Mouse (Mus musculus) lung, postnatal 14 days (tissue): ENCODE measurements around the gene Srrm3.

Experiments
- DNase-seq: peaks from one replicate; pipeline ENCODE4 v3.0.0; 2021

Gene Srrm3

DNA sequence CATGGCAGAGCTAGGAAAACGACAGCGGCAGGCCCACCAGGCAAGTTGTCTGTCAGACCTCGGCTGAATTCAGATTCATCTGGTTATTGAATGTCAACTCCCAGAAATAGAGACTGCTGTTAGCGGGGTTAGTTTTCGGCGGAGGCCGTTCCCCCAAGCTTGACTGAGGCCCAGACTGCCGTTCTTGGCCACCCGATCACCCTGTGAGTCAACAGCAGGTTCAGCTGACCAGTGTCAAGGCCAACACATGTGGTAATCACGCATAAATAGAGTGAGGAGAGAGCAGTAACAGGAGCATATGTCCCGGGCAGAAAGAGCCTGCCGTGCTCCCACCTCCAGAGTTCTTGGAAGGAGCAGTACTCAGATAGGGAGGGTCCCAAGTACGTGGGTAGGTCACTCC is 100.6 kb downstream of the Srrm3 start:
- no peak for DNase-seq

DNA sequence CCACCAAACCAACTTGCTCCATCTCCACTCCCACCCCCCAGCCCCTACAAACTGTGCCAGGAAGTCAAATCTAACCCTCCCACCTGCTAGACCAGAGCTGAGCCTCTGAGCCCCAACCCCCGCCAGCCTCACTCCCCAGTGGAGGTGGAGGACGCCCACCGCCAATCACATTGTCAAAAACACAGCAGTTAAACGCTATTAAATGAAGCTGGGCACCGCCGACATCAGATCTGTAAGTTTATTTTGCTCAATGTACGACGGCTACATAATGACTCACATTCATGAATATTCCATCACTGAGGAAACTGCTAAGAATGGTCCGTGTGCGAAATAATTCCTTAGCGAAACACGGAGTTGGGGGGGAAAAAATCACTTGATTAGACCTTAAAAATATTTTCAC is 101.5 kb downstream of the Srrm3 start:
- no peak for DNase-seq

DNA sequence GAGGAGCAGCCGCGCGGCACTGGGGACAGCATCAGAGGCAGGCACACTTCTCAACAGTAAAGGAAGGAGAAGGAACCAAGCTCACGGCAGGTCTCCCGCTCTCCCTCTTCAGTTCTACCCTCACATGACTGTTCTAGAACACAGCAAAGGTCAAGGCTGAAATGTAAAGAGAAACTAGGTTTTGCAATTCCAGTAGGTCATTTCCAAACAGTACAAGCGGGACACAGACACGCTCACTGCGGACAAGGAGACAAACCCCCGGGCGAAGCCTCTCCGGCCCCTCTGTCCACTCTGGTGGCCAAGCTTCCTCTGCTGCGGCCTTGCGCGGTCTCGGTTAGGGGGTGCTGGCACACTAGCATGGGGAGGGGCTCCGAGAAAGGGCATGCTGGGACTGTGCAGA is 102.3 kb downstream of the Srrm3 start:
- DNase-seq, result no peak

DNA sequence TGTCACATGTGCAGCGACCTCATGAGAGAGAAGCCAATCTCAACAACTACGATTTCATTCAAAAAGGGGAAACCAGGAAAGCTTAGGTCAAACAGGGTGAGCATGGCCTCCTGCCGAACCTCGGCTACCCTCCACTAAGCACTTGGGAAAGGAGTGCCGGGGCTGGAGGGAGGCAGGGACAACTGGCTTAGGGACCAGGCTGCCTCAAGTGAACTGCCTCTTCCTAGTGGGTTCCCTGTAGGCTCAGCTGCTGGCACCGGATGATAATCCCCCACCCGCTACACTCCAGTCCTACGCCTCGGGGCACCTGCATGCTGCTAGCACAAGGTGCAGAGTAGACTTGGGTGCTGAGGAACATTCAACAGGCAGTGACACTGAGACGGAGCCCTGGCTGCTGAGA is 103.0 kb downstream of the Srrm3 start:
- no peak for DNase-seq

DNA sequence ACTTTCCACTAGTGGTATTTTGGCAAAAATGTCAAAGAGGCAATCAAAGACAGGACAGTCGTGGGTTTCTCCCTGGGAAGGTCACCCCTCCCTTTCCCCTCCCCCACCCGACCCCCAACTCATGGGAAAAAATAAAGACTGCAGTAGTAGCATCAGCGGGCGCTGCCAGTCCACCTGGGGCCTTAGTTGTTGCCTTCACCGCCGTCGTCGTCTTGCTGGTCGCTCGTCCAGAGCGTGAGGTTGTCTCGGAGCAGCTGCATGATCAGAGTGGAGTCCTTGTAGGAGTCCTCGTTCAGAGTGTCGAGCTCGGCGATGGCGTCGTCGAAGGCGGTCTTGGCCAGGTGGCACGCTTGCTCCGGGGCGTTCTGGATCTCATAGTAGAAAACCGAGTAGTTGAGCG is 104.1 kb downstream of the Srrm3 start:
- no peak for DNase-seq

DNA sequence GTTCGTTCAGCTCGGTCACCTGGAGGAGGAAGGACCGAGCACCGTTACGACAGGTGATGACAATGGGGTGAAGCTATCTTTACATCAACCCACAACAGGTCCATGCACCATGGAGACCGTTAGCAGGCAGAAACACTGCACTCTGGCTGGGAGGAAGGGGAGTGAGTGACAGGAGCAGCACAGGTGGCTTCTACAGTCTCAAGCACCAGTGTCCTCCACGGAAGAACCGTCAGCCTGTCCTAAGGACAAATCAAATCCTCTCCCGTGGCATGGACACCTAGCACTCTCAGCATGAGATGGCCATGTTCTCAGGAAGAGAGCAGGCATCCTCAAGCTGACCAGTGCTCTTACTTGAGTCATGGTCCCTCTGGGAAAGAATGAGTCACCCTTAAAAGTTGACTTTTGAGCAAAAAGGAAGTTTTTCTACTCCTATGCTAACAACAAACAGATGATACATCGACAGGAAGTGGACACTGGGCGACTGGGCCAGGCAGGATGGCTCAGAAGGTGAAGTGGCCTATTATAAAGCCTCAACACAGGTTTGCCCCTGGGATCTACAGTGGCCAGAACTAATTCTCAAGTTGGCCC is 105.0 kb downstream of the Srrm3 start:
- no peak for DNase-seq

DNA sequence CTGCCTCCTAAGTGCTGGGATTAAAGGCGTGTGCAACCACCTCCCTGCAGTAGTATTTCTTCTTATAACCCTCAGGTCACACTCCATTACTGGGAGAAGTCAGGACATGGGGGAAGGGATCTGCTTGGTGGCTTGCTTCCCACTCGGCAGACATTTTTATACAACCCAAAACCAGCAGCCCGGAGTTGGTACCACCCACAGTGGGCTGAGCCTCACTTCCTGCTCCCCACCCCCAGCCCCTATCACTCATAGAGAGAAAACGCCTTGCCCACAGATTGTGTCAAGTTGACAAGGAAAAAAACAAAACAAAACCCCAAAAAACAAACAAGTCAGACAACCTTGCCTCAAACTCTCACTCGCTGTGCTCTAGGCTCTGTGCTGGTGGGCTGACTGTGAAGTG is 106.5 kb downstream of the Srrm3 start:
- no peak for DNase-seq

DNA sequence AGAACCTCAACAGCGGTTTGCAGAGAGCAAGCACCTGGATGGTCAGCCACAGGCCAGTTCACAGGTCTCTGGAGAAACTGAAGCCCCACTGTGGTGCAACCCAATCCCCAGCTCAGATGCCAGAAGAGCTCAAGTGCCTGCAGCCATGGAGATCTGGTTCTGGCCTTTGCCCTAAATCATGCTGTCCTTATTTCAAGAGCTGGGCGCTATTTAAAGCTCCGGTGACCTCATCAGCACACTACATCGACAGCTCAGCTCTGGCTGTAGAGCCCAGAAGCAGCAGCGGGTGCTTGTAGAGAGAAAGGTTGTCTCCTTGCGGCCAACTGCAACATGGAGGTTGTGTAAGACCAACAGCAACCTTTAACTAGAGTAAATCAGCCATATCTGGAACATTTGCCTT is 107.5 kb downstream of the Srrm3 start:
- peak; percentile 55 for DNase-seq

DNA sequence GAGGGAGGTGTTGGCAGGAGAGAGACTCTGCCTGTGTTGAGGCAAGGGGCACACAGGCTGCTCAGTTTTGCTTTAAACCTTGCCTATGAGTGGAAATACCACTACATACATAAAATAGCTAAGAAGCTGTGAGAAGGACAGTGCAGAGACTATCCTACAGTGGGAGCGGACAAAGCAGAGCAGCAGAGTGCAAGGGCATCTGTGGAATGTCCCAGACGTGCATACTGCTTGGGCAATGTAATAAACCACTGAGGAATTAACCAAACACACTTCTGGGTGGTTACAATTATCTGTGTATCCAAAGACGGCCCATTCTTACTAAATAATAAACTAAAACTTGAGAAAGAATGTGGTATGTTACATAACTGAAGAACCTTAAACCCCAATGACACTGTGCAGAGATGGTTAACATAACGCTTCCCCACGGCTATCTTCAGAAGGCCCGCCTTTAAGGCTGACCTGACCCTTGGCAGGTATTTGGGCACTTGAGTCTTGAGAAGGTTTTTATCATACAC is 109.4 kb downstream of the Srrm3 start:
- no peak for DNase-seq

DNA sequence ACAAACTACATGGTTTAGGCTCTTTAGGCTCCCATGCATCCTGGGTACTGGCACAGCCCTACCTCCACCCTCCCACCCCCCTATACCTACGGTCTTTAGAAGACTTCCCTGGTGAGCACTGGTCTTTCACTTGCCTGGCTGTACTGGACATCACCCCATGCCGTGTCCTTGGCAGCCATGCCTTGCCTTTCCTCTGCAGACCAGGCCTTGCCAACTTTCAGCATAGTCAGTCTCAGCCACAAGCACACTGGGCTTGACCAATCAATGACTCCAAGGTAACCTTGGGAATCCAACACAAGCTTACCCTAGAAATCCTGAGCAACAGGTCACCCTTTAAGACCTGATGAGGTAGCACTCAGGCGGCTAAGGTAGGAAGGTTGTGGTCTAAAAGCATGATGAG is 109.9 kb downstream of the Srrm3 start:
- DNase-seq, result no peak

DNA sequence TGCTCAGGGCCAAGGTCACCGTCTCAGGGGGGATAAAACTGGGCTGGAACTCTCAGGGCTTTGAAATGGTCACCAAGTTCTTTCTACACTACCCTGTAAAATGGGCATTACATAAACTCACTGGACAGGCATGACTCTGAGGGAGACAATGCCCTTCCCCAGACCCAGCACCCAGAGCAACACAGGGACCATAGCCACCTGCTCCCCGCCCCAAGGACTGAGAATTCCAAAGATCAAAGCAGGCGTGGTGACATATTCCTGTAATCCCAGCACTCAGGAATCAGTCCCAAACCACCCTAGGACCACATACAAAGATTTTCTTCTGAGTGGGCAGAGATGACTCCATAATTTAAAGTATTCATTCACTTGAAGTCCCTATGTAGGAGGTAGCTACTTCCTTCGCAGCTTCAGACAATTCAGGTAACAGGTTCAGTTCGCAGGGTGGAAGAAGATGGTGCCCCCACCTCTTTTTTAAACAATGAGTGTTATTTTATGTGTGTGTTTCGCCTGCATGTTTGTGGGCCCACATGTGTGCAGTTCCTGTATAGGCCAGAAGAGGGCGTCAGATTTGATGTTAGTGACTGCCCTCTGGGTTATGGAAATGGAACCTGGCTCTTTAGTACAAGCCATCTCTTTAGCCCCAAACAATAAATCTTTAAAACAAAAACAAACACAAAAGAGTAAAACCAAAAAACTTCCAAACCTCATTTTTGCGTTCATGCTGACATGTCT is 110.8 kb downstream of the Srrm3 start:
- no peak for DNase-seq

DNA sequence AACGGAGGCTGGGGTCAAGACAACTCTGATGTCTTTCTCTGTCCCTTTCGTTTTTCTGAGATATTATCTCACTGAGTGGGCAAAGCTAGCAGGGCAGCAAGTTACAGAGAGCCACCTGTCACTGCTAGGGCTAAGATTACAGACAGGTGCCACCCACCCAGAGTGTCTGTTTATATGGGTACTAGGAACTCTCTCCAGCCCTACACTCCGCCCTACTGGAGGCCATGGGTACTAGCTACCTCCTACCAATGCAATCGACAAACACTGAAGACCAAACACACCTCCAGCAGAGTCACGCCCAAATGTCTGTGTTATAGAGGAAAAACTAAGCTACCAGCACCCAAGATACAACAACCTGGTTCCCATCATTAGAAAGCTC is 111.4 kb downstream of the Srrm3 start:
- DNase-seq, result no peak

DNA sequence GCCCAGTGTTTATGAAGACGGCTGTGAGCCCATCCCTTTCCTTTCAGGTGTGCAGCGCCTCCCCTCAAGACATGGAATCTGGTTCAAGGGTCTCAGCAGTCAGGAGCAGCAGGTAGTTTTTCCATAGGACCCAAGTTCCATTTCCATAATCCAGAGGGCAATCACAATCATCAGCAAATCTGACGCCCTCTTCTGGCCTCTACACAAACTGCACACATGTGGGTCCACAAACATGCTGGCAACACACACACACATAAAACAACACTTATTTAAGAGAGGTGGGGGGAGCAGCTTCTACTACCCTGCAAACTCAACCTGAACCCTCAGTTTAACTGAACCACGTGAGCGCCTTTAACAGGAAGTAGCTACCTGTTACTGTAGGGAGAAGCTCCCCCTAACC is 111.9 kb downstream of the Srrm3 start:
- no peak for DNase-seq

DNA sequence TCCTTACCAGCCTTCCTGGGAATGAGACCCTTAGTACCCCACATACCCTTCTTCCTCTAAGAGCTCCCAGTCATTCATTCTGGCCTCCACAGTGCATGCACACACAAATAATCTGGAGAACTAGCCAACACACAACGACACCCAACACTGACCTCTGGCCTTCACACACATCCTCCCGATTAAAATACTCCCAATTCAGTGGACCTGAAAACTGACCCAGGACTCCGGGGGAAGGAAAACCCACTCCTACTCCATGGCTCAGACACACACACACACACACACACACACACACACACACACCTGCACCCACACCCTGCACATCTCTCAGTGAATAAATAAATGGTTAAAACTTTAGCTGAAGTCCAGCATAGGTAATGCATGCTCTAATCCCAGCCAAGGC is 113.2 kb downstream of the Srrm3 start:
- no peak for DNase-seq

DNA sequence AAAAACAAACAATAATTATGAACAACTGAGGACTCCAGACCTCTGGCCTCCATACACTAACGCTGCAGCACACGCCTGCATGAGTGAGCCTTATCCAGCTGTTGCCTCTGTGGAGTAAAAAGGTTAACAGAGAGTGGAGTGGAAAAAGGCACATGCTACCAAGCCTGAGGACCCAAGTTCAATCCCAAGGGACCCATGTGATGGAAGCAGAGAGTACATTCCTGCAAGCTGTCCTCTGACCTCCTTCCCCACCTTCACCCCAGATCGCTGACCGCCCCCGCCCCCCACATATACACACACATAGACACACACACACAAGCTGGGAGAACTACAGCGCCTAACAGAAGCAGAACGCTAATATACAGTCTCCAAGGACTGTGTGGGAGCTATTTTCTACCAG is 117.2 kb downstream of the Srrm3 start:
- DNase-seq, result no peak
